Mouse (Mus musculus) liver, adult 2 months (tissue): ENCODE measurements at regions not wholly inside any gene's neighbourhood (a gene's known extent, or its start where the extent isn't known, plus 50 kb on each side); places are given as distances from the start of the nearest gene placed in this dataset.

Source experiments
- DNase-seq: peaks from one replicate; pipeline ENCODE4 v3.0.0-alpha.2; 2011; ENCODE audit warnings: low read depth, low spot score; ENCODE audit errors: extremely low read depth
- H3K27ac ChIP-seq: fragments of 200-500 bp; replicated peaks from 2 replicates; pipeline ENCODE4 v1.5.1; 2012; ENCODE audit warnings: low read depth, mild to moderate bottlenecking, control low read depth, inconsistent platforms, low read length; ENCODE audit not compliant: insufficient read depth
- H3K27me3 ChIP-seq: fragments of 200-500 bp; 2 replicates; pipeline ENCODE4 v1.6.1; 2012; ENCODE audit warnings: mild to moderate bottlenecking, moderate library complexity, low read length, inconsistent platforms; ENCODE audit not compliant: control insufficient read depth, insufficient read depth
- H3K36me3 ChIP-seq: fragments of 200-500 bp; 2 replicates; pipeline ENCODE4 v1.6.1; 2012; ENCODE audit warnings: low read length, inconsistent platforms; ENCODE audit not compliant: control insufficient read depth, insufficient read depth
- H3K4me1 ChIP-seq: fragments of 200-500 bp; 2 replicates; pipeline ENCODE4 v1.6.1; 2011; ENCODE audit warnings: low read length; ENCODE audit not compliant: control insufficient read depth, insufficient read depth
- H3K4me3 ChIP-seq: fragments of 200-500 bp; 2 replicates; pipeline ENCODE4 v1.5.1; 2011; ENCODE audit warnings: low read depth, mild to moderate bottlenecking, control low read depth, low read length, moderate library complexity; ENCODE audit not compliant: insufficient read depth
- H3K79me2 ChIP-seq: fragments of 200-500 bp; 2 replicates; pipeline ENCODE4 v1.6.1; 2012; ENCODE audit warnings: inconsistent platforms, mild to moderate bottlenecking, low read length, moderate library complexity; ENCODE audit not compliant: control insufficient read depth, insufficient read depth
- H3K9ac ChIP-seq: fragments of 200-500 bp; 2 replicates; pipeline ENCODE4 v1.6.1; 2012; ENCODE audit warnings: low read depth, mild to moderate bottlenecking, control low read depth, inconsistent platforms, low read length
- CTCF ChIP-seq: fragments of 200-500 bp; IDR thresholded peaks from 2 replicates; pipeline ENCODE4 v1.5.1; 2011; ENCODE audit warnings: low read depth, low read length, control low read depth
- POLR2A ChIP-seq: fragments of 200-500 bp; IDR thresholded peaks from 2 replicates; pipeline ENCODE4 v1.6.1; 2011; ENCODE audit warnings: low read length, control low read depth; ENCODE audit not compliant: insufficient read depth; ENCODE audit errors: extremely low read depth
- WGBS: fragments of 180-500 bp; shearing (Covaris S2); methylation state at CpG from one replicate; pipeline ENCODE4 v1.1.7; 2018; 5-methylcytosine and 5-hydroxymethylcytosine counted together

DNA sequence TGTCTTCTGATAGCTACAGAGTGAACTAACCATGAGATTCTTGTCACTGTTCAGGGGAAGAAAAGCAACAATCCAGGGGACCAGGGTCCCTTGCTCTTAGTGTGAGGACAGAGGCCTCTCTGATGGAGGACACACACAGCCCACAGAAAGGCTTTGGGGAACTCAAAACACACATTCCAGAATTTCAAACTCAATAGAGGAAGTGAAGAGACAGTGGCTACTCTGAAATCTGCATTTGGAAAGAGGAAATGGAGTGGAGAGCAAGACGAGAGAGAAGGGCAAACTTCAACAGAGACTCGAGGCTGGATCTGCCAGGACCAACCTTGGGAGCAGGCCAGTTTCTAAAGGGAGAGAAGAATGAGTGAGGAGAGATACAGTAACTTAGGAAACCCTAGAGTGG is 125.7 kb upstream of the Slc22a12 start:
- H3K9ac ChIP-seq = no peak overlapping the region
- TF ChIP-seq CTCF (no peak), POLR2A (no peak)
- H3K27ac ChIP-seq = no peak overlapping the region

DNA sequence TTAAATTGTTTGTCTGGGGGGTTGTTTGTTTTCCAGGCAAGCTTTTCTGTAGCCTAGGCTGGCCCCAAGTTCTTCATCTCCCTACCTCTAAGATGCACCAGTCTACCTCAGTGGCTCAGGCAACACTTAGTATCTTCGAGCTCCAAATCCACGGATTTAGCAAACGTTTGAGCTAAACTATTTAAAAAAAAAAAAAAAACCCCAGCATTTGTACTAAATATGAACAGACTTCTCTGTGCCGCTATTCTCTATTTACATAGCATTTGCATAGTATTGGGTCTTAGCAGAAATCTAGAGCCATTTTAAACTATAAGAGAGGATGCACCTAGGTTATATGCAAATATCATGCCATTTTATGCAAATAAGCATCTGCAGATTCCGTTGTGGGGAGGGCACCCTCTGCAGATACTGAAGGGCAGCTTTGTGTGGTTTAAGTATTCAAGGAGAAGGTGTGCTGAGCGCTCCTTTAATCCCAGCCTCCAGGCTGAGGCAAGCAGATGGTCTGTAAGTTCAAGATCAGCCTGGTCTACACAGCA is 123.4 kb upstream of the Slc22a12 start:
- Histone ChIP-seq H3K4me3 (no peak overlapping the region), H3K4me1 (no peaks in the 10 kb centered on the region), H3K27ac (no peak overlapping the region), H3K9ac (no peak overlapping the region), H3K36me3 (no peaks in the 10 kb centered on the region), H3K27me3 (no peaks in the 10 kb centered on the region), H3K79me2 (no peaks in the 10 kb centered on the region)
- WGBS = 66% methylated on average over 6 of the region's 6 CpGs
- no peak for DNase-seq
- TF ChIP-seq POLR2A = no peak
- TF ChIP-seq CTCF = no peak

More for the DNA sequence above, 125.7 kb upstream of the Slc22a12 start:
- H3K36me3 ChIP-seq = no peaks in the 10 kb centered on the region
- H3K79me2 ChIP-seq = no peaks in the 10 kb centered on the region
- 0 out of 2 replicates have a peak, but pooled peaks cover 2% of the 10 kb centered on the region for H3K27me3 ChIP-seq
- WGBS = 60% methylated on average over 2 of the region's 2 CpGs
- peak; percentile 19 for DNase-seq
- H3K4me1 ChIP-seq = no peaks in the 10 kb centered on the region
- H3K4me3 ChIP-seq = no peak overlapping the region

DNA sequence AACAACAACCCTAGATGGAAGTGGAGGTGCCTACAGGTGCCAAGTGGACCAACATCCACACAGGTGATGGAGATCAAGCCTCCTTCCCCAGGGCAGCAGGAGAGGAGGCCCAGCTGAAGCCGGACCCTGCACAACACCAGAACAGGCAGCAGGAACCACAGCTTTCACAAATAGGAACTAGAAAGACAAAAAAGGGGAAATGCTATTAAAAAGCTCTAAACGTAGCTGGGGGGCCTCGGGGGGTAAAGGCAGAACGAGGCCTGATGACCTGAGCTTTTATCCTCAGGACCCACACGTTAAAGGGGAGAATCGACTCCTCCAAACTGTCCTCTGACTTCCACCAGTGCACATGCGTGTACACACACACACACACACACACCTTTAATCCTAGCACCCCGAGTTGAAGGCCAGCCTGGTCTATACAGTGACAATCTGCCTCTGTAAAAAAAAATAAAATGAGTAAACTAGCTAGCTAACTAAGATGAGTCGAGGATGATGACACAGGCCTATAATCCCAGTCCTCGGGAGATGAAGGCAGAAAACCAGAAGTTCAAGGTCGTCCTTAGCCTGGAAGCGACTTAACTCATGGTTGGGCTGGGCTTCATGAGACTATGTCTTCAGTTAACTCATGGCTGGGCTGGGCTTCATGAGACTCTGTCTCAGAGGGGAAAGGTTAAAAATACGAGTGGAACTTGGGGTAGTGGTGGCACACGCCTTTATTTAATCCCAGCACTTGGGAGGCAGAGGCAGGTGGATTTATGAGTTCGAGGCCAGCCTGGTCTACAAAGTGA is 122.6 kb upstream of the Slc22a12 start:
- no peak for DNase-seq
- Histone ChIP-seq H3K27me3 (no peaks in the 10 kb centered on the region), H3K27ac (no peak overlapping the region), H3K36me3 (no peaks in the 10 kb centered on the region), H3K79me2 (no peaks in the 10 kb centered on the region), H3K4me3 (no peak overlapping the region), H3K9ac (no peak overlapping the region), H3K4me1 (no peaks in the 10 kb centered on the region)
- TF ChIP-seq POLR2A (no peak), CTCF (no peak)
- WGBS = 66% methylated on average over 15 of the region's 15 CpGs

DNA sequence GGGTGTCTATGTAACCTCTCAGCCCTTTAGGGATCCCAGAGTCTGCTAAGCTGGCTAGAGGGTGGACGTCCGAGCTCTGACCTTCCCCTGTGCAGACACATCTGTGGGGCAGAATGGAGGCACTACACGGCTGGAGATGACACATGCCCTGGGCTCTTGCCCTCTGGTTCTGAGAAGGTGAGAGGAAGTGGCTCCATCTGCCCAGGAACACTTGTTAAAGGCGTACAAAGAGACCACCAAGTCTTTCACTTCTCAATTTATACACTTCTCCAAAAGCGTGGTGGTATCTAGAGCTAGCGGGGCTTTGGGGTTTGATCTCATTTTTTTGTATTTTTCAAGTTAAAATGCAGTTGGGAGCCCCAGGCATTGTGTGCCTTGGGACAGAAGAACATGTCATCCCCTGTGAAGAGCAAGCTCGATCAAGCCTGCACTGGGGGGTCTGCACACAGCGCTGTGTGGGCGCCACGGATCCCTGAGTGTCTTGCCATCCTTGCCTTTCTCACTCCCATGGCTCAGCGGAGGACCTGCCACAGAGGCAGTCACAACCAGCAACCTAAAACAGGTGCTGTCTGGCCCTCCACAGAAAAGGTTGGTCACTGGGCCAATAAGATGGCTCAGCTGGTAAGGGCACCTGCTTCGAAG is 121.6 kb upstream of the Slc22a12 start:
- H3K9ac ChIP-seq = no peak overlapping the region
- no peak overlapping the region for H3K27ac ChIP-seq
- 80% methylated on average over 12 of the region's 12 CpGs for WGBS
- DNase-seq = no peak
- H3K79me2 ChIP-seq = no peaks in the 10 kb centered on the region
- no peaks in the 10 kb centered on the region for H3K27me3 ChIP-seq
- no peaks in the 10 kb centered on the region for H3K36me3 ChIP-seq
- no peaks in the 10 kb centered on the region for H3K4me1 ChIP-seq
- H3K4me3 ChIP-seq = no peak overlapping the region
- TF ChIP-seq CTCF = no peak
- TF ChIP-seq POLR2A = no peak

DNA sequence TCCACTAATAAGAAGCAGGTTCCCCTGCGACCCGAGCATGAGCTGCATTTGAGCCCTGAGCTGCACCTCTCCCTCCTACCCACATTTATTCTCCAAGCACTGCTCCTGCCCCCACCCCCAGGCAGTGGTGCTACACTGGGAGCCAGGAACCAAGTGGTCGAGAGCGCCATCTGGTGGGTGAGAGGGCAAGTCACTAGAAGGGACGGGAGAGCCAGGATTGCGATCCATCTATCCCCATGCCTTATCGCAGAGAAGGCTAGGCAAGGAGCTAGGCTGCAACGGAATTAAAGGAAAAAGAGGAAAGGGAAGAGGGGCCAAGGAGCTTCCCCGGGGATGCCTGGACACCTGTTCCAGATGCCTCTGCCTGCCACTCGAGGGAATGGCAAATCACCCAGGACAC is 120.6 kb upstream of the Slc22a12 start:
- H3K27ac ChIP-seq = no peak overlapping the region
- H3K4me1 ChIP-seq = no peaks in the 10 kb centered on the region
- no peaks in the 10 kb centered on the region for H3K36me3 ChIP-seq
- no peaks in the 10 kb centered on the region for H3K79me2 ChIP-seq
- peak; percentile 24 for DNase-seq
- no peak overlapping the region for H3K4me3 ChIP-seq
- TF ChIP-seq POLR2A = no peak
- peak; percentile 94 for TF ChIP-seq CTCF
- WGBS = 8% methylated on average over 10 of the region's 10 CpGs
- H3K9ac ChIP-seq = no peak overlapping the region
- no peaks in the 10 kb centered on the region for H3K27me3 ChIP-seq
